Mouse (Mus musculus): Measurements from ENCODE around the gene Rpap2.

The Rpap2 gene

DNA sequence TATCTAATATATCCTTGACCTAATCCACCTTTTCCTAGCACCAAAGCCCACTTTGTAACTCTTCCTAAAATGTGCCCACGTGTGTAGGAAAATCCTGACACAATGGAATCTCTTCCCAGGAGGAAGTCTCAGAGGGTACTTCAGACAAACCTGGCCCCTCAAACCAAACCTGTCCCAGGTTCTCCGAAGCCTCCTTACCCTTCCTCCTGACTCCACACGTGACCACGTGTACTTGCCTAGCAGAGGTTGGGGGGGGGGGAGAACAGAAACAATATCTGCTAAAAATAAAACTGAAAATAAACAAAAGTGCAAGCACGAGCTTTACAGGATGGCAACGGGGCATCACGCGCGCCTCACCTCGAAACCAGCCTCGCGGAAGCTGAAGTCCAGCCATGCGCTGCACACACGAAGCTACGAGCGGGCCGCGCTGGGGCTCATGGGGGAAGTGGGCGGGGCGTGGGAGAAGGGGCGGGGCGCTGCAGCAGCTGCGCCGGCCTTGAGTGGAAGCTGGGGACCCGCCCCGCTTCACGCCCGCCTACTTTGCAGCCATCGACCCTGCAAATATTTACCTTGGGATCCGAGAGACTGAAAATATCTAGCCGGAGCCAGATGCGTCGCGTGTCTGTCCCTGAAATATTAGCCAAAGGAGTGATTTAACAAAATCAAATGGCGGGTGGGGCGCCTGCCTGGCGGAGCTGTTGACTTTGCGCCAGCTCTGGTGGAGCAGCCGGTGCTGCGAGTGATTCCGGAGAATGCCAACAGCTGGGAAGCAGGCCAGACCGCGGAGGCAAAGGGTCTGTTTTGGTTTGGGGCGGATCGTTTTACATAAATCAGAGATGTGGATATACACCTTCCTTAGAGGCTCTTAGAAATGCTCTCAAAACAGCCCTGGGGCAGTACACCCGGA is 90.7 kb downstream of the Rpap2 start:
- peak; percentile 33 for DNase-seq

DNA sequence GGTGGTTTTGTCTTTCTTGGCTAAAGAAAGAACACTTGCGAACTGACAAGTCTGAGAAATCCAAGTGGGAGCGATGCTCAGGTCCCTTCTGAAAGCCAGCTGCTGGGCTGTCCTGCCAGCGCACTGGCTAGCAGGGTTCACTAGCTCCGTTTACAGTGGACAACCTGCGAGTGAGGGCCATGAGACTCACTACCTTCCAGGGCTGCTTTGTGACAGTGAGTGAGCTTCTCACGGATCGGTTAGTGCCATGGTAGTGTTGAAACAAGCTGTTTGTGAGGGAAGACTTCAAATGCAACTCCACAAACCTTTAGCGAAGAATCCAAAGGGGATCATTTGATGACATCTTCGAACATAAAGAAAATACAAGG is 91.3 kb downstream of the Rpap2 start:
- DNase-seq, result no peak

DNA sequence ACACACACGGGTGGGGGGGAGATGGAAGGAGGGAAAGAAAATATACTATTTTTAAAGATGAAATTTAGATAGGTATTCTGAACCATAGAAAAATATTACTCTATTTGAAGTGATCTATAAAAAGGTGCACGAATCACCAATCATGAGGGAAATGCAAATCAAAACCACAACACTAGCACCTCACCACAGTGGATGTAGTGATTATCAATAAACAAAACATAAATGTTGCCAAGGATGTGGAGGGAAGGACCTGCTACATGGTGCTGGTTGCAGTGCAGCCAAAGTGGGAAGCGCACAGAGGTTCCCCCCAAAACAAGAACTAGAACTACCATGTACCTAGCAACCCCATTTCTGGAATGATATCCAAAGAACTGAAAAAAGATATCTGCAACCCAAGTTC is 97.8 kb downstream of the Rpap2 start:
- no peak for DNase-seq

DNA sequence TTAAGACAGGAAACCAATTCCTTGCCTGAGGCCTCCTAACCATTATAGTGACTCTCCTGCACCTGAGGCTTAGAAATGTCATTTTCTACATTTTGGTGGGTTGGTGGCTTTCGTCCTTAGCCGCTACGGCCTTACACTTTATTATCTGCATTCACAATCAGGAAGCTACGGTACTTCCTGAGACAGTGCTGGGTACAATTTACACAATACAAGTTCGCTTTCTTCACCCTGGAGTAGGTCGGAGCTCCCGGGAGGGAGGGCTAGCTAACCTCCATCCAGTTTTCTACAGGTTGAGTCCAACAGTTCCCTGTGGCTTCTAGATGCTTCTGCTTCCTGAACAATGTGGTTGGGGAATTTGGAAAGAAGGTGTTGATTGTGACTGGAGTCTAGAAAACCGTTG is 101.7 kb downstream of the Rpap2 start:
- DNase-seq, result no peak

DNA sequence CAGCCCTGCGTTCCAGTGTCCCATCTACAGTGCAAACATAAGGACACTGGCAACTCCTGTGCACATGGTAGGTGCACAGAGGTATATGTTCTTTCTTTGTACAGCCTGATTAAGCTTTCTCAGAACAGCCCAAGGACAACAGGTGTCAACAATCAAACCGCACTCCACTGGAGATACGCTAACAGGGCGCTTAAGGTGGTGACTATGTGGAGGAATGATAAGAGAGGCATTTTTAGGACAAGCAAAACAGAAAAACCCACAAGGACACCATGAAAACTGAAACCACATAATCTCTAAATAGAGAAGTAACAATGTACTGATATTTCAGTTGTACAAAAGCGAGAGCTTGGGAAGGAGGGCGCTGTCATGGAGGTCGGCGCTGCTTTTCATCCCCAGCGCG is 103.7 kb downstream of the Rpap2 start:
- no peak for DNase-seq

DNA sequence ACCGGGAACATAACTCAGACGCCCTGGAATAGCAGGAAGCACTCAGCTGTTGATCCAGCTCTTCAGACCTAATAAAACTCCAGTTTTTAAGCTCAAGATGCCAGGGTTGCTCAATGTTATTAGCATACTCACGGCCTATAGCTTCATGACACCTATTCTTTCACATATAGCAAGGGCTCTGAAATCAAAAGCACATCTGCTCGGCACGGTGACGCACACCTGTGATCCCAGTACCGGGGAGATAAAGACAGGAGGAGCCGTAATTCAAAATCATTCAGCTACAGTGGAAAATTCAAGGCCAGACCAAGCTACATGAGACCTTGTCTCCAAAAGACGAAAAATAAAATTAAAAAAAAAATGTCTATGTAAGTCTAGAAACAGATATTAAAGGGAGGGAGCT is 104.5 kb downstream of the Rpap2 start:
- no peak for DNase-seq

DNA sequence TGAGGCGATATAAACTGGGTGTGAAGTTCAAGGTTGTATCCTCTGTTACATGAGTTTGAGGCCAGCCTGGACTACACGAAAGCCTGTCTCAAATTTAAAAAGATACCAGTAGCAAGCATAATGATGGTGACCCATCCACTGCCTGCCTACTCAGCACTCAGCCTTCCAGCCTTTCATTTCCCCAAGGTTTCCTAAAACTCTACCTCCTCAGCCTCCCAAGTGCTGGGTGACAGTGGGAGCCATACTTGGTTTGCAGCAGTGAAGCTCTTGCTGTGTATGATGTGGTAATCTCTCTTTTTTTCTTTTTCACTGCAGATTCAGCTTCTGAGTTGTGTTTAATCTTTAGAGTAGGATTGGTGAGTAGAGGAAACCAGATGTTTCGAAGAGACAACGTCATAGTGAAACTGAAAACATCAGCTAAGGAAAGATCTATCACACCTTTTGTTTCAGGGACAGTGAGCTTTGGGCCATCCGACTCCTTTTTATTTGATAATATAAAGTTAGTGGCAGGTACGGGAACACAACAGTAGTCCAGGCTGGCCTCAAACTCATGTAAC is 106.1 kb downstream of the Rpap2 start:
- DNase-seq, result no peak

DNA sequence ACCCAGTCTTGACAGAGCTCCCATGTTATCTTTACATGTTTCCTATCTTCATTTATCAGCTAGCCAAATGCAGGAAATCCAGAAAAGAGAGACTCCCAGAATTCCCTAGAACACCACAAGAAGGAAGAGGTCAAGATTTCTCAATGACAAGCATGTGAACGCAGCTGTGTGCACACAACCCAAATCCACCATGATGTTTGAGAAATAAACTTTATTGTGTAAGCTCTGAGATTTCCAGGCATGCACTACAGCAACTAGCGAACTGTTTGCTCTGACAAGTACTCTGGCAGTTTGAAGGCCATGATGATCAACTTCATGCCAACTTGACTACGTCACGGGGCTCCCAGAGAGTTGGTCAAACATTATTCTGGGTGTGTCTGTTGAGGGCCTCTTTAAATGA is 108.6 kb downstream of the Rpap2 start:
- DNase-seq, result no peak

DNA sequence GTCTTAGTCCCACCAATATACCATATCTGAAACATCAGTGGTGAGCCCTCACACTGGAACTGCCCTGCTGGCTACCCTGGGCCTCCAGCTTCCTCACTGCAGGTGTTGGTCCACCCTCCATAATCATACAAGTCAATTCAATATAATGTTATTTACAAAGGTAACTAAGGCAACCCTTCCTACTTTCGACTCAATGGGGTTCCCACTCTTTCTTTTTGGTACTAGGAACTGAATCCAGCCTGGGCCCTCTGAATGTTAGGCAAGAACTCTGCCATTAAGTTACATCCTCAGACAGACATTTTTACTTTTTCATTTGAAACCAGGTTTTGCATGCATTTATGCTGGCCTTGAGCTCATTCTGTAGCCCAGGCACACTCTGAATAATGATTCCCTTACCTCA is 109.1 kb downstream of the Rpap2 start:
- DNase-seq, result no peak

DNA sequence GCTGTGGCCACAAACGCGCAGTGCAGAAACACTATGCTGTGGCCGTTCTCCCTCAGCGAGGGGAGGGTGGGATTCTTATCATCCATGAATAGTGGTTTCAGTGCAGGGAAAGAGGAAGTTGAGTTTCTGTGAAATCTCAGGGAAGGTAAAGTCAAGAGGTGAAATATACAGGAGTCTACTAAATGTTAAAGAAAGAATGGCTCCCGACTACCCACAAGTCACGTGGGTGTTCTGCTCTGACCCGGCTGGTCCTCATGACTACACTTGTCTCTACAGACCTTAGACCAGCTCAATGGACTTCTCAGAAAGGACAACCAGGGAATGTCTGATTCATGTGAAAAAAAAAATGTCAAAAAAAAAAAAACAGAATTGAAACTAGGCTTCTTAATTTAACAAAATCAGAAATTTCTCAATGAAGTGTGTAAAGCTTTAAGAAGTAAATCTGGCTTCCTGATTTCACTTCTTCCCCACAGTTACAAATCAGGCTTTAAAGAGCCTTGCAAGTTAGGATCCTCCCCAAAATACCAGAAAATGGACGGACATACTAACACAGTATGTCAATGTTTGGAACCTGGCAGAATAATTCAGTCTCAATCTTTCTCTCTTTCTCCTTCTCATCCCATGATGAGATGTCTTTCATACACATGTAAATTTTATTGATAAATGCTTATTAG is 111.1 kb downstream of the Rpap2 start:
- no peak for DNase-seq
